Mouse (Mus musculus) WW6 (cell line): ENCODE data around the gene Acvr2b.

Experiments used
- DNase-seq: peaks from one replicate; pipeline ENCODE4 v3.0.0-alpha.2; 2013; ENCODE audit warnings: low read depth, low spot score

The Acvr2b gene

DNA sequence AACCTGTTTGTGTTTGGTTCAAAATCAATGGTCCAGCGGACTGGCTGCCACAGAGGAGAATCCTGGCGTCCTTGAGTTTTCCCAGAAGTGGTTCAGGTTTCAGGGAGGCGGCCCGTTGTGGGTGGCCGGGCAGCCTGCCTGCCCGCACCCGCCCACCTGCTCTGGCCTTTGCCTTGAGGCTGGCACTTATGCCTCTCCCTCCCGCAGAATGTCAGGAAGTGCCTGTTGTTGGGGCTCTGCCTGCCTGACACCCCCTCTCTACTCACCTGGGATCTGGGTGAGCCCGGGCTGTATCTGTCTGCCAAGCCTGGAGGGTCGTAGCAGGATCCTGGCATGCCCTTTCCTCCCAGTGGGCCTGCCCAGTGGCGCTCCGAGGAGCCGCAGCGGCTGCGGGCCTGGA, 6.0 kb downstream of the Acvr2b start:
- no peak for DNase-seq

DNA sequence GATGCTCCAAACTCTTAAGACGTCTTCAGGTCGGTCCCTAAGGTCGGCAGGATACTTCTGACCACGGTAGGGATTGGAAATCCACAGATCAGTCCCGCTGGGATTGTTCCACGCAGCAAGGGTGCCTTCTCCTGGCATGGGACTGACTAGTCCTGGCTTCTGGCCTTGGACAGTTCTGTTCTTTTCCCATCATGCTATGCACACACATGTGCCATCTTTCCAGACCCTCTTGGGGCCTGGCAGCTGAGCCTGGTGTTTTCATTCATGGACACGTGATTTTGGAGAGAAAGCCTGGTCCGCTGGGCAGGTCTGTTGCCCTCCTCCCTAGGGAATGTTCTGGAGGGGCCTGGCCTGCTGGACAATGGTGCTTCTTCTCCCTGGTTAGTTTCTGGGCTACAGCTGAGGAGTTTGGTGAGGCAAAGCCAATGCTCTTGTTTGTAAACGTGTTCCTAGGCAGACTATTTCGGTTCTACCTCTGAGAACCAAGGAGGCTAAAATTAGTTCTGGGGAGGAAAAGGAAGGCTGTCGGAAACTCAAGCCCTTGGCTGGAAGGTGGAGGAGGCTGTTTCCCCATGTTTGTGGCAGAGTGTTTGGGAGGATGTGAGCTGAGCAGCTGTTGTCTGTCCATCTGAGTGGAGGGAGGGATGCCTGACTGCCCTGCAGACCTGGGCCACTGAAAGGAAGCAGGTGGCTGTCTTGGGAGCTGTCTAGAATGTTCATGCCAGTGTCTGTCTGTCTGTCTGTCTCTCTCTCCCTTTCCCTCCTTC, 7.2 kb downstream of the Acvr2b start:
- DNase-seq, result no peak

DNA sequence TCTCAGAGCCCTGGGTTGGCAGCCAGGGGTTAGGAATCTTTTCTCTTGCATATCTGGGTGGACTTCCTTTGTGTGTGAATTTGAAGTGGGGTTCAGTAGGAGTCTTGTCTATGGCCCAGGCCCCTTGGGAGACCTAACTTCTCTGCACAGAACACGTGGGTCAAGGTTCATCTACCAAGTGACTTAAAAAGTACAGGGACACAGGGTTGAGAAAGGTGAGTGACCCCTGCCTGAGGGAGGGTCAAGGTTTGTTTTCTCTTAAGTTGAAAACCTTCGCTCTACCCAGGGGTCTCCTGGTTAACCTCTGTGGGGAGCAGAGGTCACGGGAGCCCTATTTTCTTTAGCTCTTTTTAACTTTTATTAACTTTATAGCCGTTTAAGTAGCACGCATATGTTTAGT, 7.9 kb downstream of the Acvr2b start:
- no peak for DNase-seq

DNA sequence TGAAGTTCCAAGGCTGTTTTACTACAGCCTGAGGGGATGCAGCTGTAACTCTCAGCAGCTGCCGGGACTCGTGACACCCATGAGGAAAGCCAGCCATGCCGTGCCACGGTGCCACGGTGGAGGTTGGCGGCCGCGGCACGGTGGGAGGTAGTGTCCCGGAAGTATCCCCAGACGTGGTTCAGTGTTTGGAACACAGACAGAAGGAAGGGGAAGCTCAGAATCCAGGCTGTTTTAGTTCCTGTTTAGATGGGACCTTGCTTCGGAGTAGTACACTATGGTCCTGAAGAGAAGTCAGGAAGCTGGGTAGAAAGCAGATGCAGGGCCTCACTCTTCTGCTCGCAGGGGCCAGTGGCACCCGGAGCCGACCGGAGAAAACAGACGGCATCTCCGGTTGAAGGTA, 16.1 kb downstream of the Acvr2b start:
- DNase-seq, result no peak

DNA sequence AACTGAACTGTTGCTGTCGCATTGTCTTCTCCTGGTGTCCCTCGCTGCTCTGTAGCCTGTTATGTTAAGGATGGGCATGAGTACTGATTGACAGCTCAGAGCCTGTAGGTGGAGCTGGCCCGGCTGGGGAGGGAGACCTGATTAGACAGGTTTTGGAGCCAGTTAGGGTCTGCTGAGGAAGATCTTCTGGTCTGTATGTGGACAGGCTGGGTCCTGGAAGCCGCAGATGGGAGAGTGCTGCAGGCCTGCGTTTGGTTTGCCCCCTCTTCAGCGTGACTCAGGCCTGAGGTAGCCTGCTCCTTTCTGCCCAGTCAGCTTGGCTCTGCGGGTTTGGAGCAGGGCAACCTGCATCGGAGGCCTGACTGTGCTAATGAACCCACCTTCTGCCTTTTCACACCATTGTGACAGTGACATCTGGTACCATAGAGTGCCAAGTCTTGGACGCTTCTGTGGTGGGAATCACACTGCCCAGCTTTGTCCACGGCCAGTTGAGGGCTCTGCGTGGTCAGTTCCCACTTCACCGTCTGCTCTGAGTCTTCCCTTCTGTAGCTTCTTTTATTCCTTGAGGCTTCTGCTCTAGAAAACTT, 18.0 kb downstream of the Acvr2b start:
- DNase-seq, result no peak

DNA sequence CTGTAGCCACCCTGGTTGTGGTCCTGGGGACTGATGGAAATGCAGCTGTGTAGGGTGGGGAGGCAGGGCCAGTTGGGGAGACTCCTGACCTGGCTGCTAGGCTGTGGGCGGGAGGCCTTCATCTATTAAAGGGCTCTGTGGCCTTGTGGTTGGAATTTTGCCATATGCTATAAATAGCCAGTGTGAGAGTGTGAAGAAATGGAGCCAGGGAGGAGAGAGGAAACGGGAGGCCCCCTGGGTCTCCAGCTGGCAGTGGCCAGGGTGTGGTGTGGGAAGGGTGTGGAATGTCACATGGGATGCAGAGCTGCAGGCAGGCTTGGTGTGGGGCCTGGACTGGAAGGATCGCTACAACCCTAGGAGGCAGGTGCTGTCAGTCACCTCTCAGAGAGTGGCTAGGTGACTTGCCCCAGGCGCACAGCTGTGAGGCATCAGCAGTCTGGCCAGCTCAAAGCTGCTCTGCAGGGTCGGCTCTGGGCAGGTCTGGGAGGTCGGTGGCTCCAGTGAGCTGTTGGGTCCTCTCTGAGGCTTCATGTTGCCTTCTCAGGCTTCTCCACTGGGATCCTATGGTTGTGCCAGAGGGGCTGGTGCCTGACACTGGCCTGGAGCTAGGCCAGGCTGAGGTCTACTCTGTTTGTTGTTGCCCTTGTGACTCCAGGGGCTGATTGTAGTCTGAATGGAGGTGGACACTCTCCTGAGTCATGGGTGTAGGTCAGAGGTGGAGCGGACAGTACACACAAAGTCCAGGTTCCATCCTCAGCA, 23.5 kb downstream of the Acvr2b start:
- DNase-seq, result no peak

DNA sequence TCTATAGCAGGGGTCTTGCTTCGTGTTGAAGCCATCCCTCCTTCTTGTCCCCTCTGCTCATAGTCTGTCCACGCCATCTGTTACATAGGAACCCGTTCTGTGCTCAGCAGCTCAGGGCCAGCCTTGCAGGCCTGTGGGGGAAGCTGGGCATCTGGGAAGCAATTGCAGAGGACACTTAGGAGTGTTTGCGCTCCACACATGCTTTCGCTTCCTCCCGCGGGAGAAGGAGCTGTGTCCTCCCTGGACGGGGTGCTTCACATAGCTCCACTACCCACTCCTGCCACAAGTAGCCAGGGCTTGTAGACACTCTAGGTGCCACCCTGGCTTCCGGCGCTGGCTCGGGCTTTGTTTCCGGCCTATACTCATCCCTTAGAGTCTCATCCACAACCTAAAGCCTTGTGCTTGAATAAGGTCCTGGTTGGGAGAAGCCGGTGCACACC, 24.1 kb downstream of the Acvr2b start:
- no peak for DNase-seq

DNA sequence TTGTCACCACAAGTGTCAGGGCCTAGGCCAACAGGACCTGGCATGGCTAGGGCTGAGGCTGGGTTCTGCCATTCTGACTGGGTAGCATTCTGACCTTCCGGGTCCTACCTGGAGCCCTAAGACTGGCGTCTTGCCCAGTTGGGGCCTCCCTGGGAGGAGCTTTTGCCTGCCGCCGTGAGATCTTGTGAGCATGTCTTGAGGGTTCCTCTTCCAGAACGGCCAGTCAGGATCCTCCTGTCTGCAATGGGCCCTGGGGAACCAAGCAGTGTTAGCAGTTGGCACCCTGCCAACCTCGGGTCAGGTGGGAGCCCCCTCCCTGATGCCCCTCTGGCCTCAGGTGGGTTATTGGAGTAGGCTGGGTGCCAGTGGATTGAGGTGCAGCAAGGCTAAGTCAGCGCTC, 24.6 kb downstream of the Acvr2b start:
- no peak for DNase-seq

DNA sequence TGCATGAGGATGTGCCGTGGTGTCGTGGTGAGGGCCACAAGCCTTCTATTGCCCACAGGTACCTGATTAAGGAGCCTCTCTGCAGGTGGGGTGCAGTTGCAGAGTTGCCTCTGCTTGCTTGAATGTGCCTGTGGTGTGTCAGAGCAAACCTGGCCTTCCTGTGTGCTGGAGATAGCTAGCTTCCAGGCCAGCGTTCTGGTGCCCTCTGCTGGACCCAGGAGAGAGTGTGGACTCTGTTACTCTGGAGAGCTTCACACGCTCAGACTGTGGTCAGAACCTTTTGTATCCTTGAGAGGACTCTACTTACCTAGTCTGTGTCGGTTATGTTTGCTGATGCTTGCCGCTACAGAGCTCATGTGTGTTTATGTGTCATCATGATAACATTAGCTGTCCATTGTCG, 28.4 kb downstream of the Acvr2b start:
- peak; percentile 42 for DNase-seq

DNA sequence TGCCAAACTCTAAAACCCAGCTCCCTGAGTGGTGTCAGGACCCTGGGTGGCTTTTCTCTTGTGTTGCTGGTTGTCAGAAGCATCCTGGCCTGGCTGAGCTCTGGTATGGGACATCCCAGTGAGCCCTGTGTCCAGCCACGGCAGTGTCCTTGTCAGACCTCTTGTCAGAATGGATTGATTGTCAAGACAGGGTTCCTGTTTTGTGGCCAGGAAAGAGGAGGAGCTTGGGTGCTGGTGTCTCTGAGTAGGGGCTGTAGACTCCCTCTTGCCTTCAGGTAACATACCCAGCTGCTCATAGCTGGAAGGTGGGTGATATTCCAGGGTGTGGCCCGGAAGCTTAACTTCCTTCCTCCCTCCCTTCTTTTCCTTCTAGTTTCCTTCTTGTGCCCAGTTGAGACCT, 33.9 kb downstream of the Acvr2b start:
- no peak for DNase-seq

DNA sequence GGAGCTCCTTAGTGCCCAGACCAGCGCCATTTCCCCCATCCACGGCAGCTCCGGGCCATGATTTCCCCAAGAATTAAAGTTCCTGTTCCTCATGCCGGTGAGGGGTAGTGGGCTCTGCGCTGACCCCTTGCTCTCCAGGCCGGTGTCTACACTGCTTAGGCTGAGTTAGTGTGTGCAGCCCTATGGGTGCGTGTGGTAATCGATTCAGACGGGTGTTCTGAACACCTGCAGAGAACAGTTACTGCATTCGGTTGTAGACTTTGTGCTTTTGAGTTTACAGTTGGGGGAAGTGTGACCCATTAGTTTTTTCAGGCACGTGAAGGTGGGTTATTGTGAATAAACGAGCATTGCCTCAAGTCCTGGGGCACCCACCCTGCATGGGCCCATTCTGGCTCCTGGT, 36.1 kb downstream of the Acvr2b start:
- DNase-seq, result no peak

DNA sequence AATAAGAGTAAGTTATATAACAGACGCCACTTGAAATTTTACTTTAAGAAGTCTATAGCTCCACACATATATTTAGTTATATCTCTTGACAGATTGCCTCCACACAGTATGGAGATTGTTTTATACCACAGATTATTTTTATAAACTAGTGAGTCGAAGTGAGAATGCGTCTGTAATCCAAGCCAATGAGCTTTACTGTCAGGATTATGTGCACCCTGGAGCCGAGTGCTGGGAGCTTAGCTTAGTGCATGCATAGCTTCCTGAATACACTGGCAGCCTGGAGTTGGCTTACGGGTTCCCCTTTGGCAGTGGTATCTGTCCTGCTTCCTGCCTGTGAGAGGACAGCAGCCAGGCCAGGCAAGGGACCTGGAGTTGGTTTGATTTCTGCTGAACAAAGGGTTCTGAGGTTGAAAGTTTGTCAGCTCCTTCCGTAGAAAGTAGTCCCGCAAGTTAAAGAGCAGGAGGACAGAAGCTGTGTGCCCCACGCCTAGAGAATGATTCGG, 36.6 kb downstream of the Acvr2b start:
- DNase-seq, result no peak

DNA sequence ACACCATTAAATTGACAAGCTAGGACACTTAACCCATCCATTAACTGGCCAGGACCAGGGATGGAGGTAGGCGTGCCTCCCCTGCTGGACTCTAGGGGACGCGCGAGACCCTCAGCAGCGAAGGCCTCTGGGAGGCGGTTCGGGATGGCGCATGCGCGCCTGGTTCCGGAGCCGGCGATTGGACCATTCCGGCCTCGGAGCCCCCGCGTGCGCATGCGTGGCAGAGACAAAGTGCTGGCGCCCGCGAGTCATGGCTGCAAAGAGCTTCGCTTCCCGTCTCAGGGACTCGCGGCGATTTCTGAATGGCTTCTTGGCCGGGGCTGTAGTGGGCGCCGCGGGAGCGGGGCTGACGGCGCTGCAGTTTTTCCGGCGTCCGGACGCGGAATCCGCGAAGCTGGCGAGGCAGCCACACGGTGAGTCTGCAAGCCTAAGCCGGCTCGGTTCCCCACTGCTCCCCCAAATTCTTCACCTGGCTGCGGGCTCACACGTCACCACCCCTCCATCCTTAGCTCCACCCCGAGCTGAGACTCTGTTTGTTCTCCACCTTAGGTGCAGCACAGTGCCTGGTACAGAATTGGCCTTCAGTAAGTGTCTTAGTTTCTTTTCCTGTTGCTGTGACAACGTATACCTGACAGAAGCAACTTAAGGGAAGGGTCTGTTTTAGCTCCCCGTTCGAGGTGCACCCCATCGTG, 43.0 kb downstream of the Acvr2b start, which contains the start of gene Exog:
Exog (plus strand) TSS at position 206 of the 692 bp plus-strand sequence.
- DNase-seq, result peak; percentile 84

DNA sequence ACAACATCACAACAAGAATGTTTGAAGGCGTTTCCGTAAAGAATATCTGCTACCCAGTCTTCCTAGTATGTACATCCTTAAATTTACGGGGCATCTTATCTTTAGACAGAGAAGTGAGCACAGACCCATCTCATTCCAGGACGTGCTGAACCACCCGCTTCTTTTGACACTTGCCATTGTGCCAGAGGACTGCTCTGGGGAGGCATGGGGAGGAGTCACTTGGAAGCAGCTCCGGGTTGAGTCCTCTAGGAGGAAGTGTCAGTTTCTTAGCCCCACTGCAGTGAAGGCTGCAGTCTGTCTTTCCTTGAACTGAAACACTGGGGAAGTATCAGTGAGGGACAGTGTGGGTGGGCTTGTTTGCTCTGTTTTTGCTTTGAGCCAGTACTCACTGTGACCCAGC, 43.8 kb downstream of the Acvr2b start:
- DNase-seq, result no peak

DNA sequence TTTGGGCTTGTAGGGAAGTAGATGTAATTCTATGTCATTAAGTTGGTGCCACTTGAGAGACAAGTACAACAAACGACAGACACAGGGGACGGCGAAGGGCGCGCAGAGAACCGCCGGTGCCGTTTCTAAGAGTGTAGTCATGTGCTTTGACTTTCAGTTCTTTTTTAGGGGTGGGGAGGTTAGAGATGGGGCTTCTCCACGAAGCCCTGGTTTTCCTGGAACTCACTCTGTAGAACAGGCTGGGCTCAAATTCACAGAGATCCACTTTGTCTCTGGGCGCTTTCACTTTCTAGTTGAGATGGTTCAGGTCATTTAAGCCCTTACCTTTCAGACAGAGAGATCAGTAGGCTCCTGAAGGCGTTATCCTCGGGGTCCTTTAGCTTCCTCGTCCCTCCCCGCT, 54.0 kb downstream of the Acvr2b start:
- DNase-seq, result no peak

DNA sequence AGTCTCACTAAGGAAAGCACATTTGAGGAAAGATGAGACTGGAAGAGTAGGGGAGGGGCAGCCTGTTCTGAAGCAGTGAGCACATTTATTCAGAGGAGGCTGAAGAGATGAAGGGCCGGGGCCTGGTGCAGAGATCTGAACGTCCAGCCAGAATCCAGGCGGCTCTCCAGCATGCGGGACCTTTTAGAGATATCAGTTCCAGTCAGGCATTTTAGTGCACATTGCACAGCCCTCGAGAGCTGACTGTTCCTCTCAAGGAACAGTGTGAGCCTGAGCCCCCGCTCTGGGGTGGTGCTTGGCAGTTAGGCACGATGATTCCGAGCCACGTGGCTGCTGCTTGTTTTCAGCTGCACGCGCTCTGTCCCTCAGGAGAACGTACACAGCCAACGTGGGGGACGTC, 55.2 kb downstream of the Acvr2b start:
- no peak for DNase-seq

DNA sequence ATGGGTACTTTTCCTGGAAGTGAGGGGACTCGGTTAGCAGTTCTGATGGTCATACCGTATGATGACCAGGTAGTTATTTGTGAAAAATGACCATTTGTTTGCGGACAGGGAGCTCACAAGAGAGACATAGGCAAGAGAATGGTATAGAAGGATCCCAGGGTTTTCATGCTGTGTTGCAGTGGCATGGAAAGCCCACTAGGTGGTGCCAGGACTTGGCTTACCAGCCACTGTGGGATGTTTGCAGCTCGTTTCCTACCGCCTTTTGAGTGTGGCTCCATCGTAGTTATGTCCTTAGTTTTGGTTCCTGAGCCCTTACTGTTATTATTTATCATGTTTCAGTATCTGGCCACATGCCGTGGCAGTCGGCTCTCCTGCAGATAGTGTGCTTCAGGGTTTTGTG, 58.5 kb downstream of the Acvr2b start:
- no peak for DNase-seq

DNA sequence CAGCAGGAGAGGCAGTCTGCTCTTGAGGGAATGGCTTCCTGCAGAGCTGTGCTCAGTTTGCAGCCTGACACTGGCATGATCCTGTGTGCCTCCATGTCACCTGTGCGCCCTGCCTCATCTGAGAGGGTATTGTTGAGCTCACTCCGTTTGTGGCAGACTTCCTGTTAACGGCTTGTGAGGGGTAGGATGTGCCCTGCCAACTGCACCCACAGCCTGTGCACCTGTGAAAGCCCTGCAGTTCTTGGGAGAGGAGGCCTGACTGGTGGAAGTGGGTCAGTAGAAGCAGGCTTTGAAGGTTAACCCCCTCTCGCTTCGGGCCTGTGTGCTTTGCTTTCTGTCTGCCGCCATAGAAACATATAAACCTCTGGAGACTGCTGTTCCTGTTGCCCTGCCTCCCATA, 63.1 kb downstream of the Acvr2b start:
- no peak for DNase-seq

DNA sequence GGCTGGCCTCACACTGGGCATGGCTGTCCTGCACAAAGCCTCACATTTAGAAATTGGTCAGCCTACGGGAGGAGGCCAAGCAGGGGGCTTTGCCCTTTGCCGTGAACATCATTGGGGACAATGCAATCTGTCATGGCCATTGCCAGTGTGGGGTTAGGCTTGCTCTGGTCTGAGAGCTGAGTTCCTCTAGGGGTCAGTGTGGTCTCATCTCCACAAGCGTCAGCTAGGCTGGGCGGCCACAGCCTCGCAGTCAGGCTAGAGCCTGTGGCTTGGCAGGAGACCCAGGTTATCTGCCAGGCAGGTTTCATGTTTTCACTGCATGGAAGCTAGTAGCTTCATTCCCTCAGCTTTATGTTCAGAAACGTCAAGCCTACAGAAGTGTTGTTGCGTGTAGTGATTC, 63.7 kb downstream of the Acvr2b start:
- no peak for DNase-seq

DNA sequence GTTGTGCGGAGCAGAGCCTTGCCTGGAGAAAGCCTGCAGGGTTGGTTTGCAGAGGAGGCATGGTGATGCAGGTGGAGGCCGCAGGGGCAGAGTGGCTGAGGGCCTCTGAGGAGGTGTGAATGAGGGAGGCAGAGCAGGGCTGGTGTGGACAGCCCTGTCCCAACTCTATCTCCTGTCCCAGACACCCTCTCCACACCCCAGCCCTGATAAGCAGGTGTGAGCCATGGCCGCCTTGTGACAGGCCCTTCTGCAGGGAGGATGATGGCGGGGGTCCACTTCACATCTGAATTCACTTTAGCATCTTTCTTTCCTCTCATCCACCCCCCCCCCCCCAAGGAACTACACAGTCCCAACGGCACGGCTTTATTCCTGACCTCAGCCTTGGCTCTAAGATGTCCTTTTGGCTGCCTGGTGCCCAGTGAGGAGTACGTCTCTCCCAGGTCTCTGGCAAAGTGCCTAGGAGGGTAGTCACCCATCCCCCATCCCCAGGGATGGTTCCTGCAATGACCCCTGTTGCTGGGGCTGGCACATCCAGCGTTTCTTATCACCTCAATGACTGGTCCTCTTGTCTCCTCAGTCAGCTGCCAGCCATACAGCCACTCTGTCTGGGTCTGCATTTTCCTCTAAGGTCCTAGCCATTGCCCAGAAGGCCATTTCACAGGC, 67.9 kb downstream of the Acvr2b start:
- no peak for DNase-seq

DNA sequence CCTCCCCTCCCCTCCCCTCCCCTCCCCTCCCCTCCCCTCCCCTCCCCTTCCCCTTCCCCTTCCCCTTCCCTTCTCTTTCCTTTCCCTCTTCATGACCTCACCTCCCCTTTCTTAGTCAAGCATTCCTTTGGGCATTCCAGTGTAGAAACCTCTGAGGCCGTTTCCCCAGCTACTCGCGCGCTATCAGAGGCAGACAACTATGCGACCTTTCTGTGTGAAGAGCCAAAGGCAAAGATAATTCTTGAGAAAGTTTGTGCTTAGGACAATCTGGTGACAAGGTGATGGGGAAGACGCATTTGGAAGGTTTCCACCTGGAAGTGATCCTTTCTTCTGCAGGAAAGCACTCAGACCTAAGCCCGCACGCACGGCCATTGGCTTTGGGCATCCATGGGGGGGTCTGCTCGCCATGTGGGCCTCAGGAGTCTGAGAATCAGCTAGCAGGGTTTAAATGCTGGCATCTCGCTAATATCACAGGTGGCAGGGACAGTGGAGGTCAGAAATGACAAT, 70.5 kb downstream of the Acvr2b start:
- DNase-seq, result no peak
